Mouse (Mus musculus) cerebellum, postnatal 36 days (tissue): Measurements from ENCODE around the gene Padi4.

ENCODE experiments used
- DNase-seq, 2 experiments: peaks; one replicate each; pipeline ENCODE4 v3.0.0; 2021 to 2022; ENCODE audit warnings: mixed read lengths in 2 of 2

Padi4 gene

DNA sequence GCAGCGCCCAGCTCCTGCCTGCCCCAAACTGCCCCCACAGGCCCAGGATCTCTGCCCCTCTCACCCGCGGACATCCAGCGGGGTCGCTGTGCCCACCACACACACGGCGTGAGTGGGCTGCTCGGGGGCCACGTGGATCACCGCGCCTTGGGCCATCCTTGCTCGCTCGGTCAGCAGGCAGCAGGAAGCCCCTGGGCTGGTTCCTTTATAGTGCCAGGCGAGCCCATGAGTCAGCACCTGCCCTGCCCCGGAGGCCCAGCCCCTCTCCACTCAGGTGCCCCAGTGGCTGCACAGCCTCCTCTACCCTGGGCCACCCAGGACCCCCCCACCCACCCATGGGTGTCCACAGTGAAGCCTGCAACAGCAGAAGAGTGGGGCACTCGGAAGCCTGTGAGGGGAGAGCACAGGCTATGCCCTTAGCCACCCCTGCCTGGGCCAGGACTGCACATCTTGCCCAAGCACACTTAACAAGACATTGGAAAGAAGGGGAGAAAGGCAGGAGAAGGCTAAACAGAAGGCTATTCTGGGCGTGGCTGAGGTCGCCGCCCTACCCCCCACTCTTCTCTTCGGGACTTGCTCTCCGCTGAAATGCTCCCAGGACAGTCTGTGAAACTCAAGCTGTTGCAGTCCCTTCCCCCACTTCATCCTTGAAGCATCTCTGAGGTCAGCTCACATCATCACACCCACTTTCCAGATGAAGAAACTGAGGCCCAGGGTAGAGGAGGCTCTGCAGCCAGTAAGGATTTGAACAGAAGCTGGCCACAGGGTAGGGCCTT lies at the start of gene Padi4:
Gene Padi4 (minus strand): TSS at position 212 of the 776 bp plus-strand sequence.
- DNase-seq = no peak

GRCm38 (mm10) chr4:140821988-140822387 lies 48.0 kb upstream of the Padi4 start:
- DNase-seq = peak; percentile 46 to 54

GRCm38 (mm10) chr4:140817413-140817812 lies 43.4 kb upstream of the Padi4 start:
- DNase-seq = no peak

DNA sequence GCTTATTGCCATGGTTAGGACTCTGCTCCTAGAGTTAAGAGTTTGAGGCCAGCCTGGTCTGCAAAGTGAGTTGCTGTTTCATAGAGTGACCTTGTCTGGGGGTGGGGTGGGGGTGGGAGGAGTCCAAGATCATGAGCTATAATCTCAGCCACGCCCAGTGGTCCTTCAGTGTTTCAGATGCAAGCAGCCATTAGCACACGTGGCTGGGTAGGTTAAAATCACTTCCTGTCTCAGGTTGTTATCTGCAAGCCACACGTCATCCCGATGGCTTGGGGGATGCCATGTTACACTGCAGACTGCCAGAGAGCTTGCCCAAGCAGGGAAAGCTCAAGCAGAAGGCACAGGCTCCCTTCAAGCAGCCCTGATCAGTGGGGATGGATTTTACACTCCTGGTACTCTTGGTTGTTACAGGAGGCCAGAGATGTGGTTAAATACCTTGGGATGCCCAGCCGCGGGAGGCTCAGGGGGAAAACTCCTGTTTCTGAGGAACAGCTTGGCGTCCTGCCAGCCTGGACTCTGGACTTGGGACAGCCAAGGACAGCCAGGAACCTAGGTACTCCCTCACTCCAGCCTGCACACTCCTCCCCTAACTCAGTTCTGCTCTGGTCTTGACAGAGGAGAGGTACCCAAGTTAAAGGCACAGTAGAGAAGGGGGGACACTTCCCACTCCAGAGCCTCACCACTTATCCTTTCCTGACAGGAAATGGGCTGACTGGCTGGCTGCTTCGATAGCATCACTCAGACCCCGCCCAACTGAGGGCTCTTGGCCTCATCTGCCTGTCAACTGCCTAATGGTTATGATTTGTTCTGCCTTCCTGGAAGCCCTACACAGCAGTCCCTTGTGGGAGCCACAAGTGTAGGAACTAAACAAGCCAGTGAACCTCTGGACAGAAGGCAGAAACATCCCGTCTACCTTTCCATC lies 42.2 kb upstream of the Padi4 start:
- DNase-seq = no peak

DNA sequence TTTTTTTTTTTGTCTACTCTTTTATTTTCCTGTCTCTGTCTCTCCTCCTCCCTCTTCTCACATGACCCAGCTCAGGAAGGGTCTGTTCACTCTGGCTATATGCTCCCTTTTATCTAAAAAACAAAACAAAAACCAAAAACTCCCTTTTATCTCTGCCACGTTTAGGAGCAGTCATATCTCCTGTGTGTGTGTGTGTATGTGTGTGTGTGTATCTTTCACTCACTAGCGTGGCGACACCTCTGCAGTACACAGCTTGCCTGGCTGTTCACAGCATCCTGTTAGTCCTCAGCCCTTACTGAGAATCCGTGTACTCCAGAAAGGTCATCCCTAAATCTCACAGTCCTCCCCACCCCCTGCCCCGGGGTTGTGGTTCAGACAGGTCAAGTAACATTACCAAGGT lies 41.5 kb upstream of the Padi4 start:
- DNase-seq = no peak

- peak in 1 of 2 experiments; percentile 9 for DNase-seq
Measured at GRCm38 (mm10) chr4:140814241-140815225, 40.5 kb upstream of the Padi4 start.

DNA sequence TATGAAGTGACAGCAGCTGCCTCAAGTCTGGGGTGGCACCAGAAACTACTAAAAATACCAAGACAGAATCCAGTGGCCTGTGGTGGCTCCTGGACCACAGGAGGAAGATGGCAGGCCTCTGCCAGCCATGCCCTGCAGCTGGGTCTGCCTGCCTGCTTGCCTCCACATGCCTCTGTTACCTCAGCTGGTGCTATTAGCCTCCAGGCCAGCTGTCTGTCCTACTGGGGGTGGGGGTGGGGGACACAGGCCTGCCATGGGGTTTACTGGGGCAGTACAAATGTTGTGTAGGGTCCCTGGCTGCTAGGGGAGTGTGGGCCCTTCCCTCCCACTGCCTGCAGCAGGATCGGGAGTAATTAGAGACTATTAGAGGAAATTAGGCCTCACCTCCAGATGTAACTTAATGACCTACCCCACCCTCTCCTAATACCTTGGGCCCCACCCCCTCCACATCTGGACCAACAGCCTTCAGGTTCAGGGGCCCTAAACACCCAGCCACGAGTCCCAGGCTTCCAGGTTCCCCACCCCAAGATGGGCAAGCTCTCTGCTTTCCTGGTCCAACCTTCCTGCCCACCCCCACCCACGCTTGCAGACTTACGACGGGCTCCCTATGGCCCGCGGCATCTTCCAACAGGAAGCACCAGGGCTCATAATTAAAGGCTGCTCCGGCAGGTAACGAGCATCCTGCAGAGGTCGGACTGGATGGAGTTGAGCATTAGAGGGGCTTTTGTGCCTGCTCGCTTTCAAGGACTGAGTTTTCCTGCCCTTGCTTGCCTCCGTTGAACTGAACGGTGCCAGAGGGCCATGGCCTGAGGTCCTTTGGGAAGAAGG lies 39.5 kb upstream of the Padi4 start:
- DNase-seq = no peak

DNA sequence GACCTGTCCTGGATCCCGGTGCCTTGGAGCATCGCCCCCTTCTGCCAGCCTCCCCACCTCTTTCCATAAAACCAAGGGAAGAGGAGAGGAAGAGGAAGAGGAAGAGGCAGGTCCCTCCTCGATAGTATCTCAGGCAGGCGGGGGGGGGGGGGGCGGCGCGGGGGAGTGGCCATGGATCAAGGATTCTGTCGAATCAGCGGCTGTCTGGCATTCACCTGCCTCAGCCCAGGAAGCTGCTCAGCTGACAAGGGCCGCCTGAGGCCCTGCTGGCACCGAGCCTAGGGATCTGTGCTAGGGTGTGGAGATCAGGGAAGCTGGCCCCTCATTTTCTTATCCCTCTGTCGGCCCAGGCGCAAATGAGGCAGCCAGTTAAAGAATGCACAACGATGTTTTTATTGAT lies 38.6 kb upstream of the Padi4 start:
- DNase-seq = peak; percentile 10 to 22

- no peak for DNase-seq
Measured at GRCm38 (mm10) chr4:140812191-140812590, 38.2 kb upstream of the Padi4 start.

DNA sequence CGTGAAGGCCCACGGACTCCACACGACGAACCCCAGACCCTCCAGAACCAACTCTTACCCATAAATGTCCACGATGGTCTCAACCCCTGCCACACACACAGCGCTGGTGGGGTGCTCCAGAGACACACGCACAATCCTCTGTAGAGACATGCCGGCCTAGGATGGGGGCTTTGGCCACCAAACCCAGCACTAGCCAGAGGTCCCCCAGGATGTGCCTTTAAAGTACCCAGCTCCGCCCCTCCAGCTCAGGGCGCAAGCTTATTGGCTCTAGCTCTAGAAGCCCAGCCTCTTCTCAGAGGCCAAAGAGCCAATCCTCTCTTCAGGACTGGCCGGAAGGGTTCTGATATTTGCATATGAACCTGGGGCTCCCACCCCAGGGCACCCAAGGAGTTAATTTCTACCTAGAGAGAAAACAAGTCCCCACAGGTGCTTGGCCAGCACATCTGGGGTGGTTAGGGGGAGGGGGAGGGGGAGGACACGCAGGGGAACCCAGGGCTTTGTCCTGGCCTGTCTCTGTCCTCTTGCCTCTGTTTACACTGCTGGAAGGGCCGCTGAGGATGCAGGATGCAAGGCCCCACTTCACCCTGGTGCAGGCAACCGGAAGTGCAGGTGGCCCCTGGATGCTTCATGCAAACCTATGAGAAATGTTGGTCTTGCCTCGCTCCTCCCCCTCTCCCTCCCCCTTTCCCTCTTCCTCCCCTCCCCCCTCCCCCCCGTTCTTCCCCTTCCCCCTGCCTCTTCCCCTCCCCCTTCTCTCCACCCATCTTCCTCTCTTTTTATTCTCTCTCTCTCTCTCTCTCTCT lies 36.6 kb upstream of the Padi4 start, which contains the start of gene Padi3:
Gene Padi3 (minus strand): TSS at position 191 of the 803 bp plus-strand sequence.
- no peak for DNase-seq

DNA sequence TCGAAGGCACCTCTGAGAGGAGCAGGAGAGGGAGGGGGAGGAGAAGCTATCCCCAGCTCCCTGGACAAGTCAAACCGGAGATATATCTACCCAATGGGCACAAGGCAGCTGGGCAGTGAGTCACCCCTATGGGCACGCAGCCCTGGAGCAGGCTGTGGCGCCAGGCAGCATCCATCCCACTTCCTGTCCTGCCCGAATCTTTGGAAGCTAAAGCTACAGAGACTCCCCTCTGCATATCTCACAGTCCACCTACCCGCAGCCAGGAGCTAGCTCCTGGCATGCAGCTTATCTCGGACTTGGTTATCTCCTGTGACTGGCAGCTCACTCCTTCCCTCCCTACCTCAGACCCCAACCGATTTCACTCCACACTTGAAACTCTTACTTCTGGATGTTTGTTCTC lies 35.1 kb upstream of the Padi4 start:
- DNase-seq = no peak

- DNase-seq = no peak
Measured at GRCm38 (mm10) chr4:140804601-140805000, 30.6 kb upstream of the Padi4 start.

DNA sequence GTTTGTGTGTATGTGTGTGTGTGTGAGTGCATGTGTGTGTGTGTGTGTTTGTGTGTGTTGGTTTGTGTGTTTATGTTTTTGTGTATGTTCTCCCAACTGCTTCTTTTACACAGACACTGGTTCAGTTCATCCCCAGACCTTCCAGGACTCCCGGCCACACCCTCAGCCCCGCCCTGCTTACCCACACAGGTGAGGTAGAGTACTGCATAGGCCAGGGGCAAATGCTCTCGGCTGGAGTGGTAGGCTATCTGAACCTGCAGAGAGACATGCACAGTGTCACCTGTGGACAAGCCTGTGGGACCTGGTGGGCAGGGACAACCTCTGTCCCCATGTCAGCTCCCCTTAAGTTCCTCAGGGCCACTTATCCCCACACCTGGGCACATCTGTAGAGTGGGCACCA lies 27.3 kb upstream of the Padi4 start:
- DNase-seq = no peak

DNA sequence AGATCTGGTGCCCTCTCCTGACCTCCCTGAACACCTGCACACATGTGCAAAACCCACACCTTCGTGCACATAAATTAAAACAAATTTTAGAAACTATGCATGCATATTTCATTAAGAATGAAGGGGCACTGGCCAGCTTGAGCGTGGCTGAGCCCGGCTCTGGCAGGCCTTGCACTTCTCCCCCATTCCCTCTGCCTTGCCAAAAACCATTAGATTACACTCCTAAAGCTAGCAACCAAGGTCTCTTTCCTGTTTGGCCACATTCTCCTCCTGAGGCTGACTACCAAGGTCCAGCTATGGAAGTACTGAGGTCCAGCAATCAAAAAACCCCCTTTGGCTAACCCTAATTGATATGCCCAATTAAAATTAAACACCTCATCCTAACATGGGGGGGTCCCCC lies 22.8 kb upstream of the Padi4 start:
- no peak for DNase-seq

GRCm38 (mm10) chr4:140794678-140795077 lies 20.6 kb upstream of the Padi4 start:
- no peak for DNase-seq

DNA sequence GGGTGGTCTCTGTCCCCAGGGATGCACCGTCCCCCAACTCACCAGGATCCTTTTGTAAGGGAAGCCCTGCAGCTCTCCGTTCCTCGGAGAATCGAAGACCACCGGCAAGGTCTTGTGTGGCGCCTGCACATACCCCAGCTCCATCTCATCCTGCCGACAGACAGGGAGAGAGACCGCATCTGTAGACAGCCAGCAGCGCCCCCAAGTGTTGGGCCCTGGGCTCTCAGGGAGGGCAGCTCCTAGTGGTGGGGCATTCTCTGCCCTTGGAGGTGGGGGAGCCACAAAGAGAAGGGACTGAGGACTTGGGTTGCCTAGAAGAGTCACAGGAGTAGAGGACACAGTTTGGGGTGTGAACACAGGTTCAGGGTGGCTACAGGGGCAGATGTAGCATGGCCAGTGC lies 19.8 kb upstream of the Padi4 start:
- no peak for DNase-seq

GRCm38 (mm10) chr4:140792584-140792983 lies 18.5 kb upstream of the Padi4 start:
- no peak for DNase-seq

- no peak for DNase-seq
Measured at GRCm38 (mm10) chr4:140791071-140791470, 17.0 kb upstream of the Padi4 start.

- DNase-seq = no peak
Measured at GRCm38 (mm10) chr4:140789983-140790382, 15.9 kb upstream of the Padi4 start.

DNA sequence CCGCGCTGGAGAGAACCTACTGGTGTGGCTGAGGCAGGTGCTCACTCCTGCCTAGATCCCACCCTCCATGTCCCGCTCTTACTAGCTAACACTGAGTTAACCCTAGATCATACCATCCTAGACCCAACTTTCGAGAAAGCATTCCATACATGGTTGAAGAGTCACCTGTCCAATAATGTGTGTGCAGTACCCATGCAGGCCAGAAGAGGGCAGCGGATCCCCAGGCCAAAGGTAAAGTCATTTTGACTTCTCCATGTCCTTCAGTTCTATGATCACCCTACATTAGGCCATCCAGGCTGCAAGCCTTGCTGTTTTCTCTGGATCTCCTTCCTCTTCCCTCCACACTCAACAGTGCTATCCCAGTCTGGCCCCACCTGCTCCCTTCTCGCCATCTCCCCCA lies 14.9 kb upstream of the Padi4 start:
- DNase-seq = peak; percentile 56 to 67

DNA sequence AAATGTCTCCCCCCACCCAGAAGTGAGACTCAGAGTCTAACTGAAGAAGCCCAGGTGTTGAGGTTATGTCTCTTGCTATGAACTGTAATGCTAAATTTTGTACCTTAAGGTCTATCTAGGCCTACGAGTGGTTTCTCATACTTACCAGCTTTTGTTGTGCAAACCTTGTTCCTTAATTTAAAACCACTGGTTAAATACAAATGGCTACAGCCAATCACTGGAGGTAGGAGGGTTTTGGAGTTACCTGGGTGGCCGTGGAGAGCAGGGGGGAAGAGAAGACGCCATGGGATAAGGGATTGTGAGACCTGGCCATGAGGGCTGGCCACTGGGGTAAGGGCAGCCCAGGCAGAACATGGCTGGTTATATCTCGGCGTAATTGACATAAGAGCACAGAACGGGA lies 14.2 kb upstream of the Padi4 start:
- DNase-seq = no peak
